Mouse (Mus musculus): ENCODE measurements around the gene Oat.

GRCm38 (mm10) chr7:132619975-132620918 lies 44.0 kb upstream of the Oat start:
- TF ChIP-seq POLR2A (IDR thresholded peaks at IDR 0.05; ENCODE audit: insufficient read depth, low read depth, low read length) = no peak
- TF ChIP-seq CTCF (IDR thresholded peaks at IDR 0.05) = no peak

Measured in heart, adult 2 months (tissue).